Mouse (Mus musculus) E14TG2a.4 (cell line): ENCODE results near the gene Srcap.

Experiments used
- H3K27me3 ChIP-seq: 2 replicates; pipeline ENCODE4 v1.6.1; 2014; ENCODE audit warnings: low read length, control low read depth; ENCODE audit not compliant: insufficient read depth
- H3K36me3 ChIP-seq: 2 replicates; pipeline ENCODE4 v1.6.1; 2014; ENCODE audit warnings: low read length, control low read depth; ENCODE audit not compliant: insufficient read depth
- H3K4me1 ChIP-seq: replicated peaks from 2 replicates; pipeline ENCODE4 v1.6.1; 2014; ENCODE audit warnings: low read depth, low read length, control low read depth
- H3K4me3 ChIP-seq: replicated peaks from 2 replicates; pipeline ENCODE4 v1.5.1; 2014; ENCODE audit warnings: mild to moderate bottlenecking, low read length
- H3K9me3 ChIP-seq: 2 replicates; pipeline ENCODE4 v1.6.1; 2014; ENCODE audit warnings: low read length, control low read depth
- CTCF ChIP-seq: conservative IDR thresholded peaks from 2 replicates; pipeline ENCODE4 v1.5.1; 2014; ENCODE audit warnings: low read length
- NANOG ChIP-seq: IDR thresholded peaks from 2 replicates; pipeline ENCODE4 v1.6.1; 2014; ENCODE audit warnings: borderline replicate concordance, low read length, mixed read lengths
- POU5F1 ChIP-seq: IDR thresholded peaks from 2 replicates; pipeline ENCODE4 v1.6.1; 2014; ENCODE audit warnings: low read length, borderline replicate concordance

The Srcap gene

GRCm38 (mm10) chr7:127473705-127474104, 38.1 kb upstream of the Srcap start:
- Histone ChIP-seq H3K27me3 (no peaks in the 10 kb centered on the region), H3K9me3 (peaks cover 17% of the 10 kb centered on the region), H3K36me3 (peaks cover 43% of the 10 kb centered on the region), H3K4me1 (peaks cover 59% of the 10 kb centered on the region), H3K4me3 (no peak overlapping the region)
- no peak; the same call in 1 of the 2 replicates for TF ChIP-seq CTCF
- no peak for TF ChIP-seq NANOG
- no peak for TF ChIP-seq POU5F1

GRCm38 (mm10) chr7:127474378-127475070, 37.3 kb upstream of the Srcap start:
- no peaks in the 10 kb centered on the region for H3K27me3 ChIP-seq
- H3K4me1 ChIP-seq, result peaks cover 61% of the 10 kb centered on the region
- peaks cover 9% of the 10 kb centered on the region for H3K9me3 ChIP-seq
- H3K4me3 ChIP-seq, result no peak overlapping the region
- peaks cover 38% of the 10 kb centered on the region for H3K36me3 ChIP-seq
- no peak for TF ChIP-seq CTCF
- no peak for TF ChIP-seq NANOG
- no peak for TF ChIP-seq POU5F1

- TF ChIP-seq NANOG (no peak), POU5F1 (no peak), CTCF (no peak)
- Histone ChIP-seq H3K4me1 (peaks cover 64% of the 10 kb centered on the region), H3K9me3 (peaks cover 2% of the 10 kb centered on the region), H3K27me3 (no peaks in the 10 kb centered on the region), H3K4me3 (no peak overlapping the region), H3K36me3 (peaks cover 43% of the 10 kb centered on the region)
Observed at GRCm38 (mm10) chr7:127475186-127475740, 36.5 kb upstream of the Srcap start.

GRCm38 (mm10) chr7:127476336-127476735, 35.4 kb upstream of the Srcap start:
- Histone ChIP-seq H3K4me3 (no peak overlapping the region), H3K4me1 (peaks cover 69% of the 10 kb centered on the region), H3K36me3 (peaks cover 54% of the 10 kb centered on the region), H3K9me3 (no peaks in the 10 kb centered on the region), H3K27me3 (no peaks in the 10 kb centered on the region)
- TF ChIP-seq NANOG, result no peak
- no peak for TF ChIP-seq POU5F1
- TF ChIP-seq CTCF, result no peak

GRCm38 (mm10) chr7:127476855-127477254, 34.9 kb upstream of the Srcap start:
- H3K27me3 ChIP-seq, result no peaks in the 10 kb centered on the region
- no peak for TF ChIP-seq CTCF
- TF ChIP-seq POU5F1, result no peak
- TF ChIP-seq NANOG, result no peak
- H3K4me3 ChIP-seq, result peak overlapping the region; percentile 99
- peaks cover 59% of the 10 kb centered on the region for H3K36me3 ChIP-seq
- H3K4me1 ChIP-seq, result peaks cover 69% of the 10 kb centered on the region
- H3K9me3 ChIP-seq, result no peaks in the 10 kb centered on the region

- TF ChIP-seq POU5F1 (no peak), NANOG (no peak), CTCF (no peak)
- Histone ChIP-seq H3K9me3 (no peaks in the 10 kb centered on the region), H3K4me1 (peaks cover 58% of the 10 kb centered on the region), H3K4me3 (peak overlapping the region; percentile 99), H3K36me3 (peaks cover 70% of the 10 kb centered on the region), H3K27me3 (no peaks in the 10 kb centered on the region)
Observed at GRCm38 (mm10) chr7:127477687-127478634, 33.8 kb upstream of the Srcap start.

- no peak for TF ChIP-seq CTCF
- Histone ChIP-seq H3K27me3 (no peaks in the 10 kb centered on the region), H3K4me1 (peaks cover 51% of the 10 kb centered on the region), H3K4me3 (peak within 1 kb of the TSS; percentile 99), H3K9me3 (no peaks in the 10 kb centered on the region), H3K36me3 (peaks cover 72% of the 10 kb centered on the region)
Observed at GRCm38 (mm10) chr7:127478635-127479317, 33.0 kb upstream of the Srcap start, which contains the start of gene Fbrs. Gene Fbrs, plus strand, starts transcription at chr7:127479199.
